Mouse (Mus musculus) liver, embryonic 14.5 days (tissue): ENCODE measurements around the gene Tspyl3. TPM values are rescaled to one million over a fixed set of nuclear protein-coding genes. Genes with fewer than 3 reads are reported as not detected.

Source experiments
- ATAC-seq: fragments of 200-750 bp; cut with Nextera tagmentation; 2 replicates; pipeline ENCODE4 v1.8.0; 2017; ENCODE audit warnings: moderate number of reproducible peaks, mild to moderate bottlenecking, moderate library complexity; ENCODE audit not compliant: insufficient read depth
- DNase-seq, 3 experiments: peaks; one replicate each; pipeline ENCODE4 v3.0.0-alpha.2; 2012 to 2013; ENCODE audit warnings: low read depth in 3 of 3, low spot score in 3 of 3
- H3K27ac ChIP-seq: fragments of 300-500 bp; sonication (generic); 2 replicates; pipeline ENCODE4 v1.5.1; 2014; ENCODE audit warnings: moderate library complexity, mild to moderate bottlenecking, control low read depth, inconsistent platforms
- H3K27me3 ChIP-seq: fragments of 300-500 bp; sonication (generic); 2 replicates; pipeline ENCODE4 v1.6.1; 2014; ENCODE audit warnings: mild to moderate bottlenecking, low read length, moderate library complexity; ENCODE audit not compliant: control insufficient read depth, insufficient read depth
- H3K36me3 ChIP-seq: fragments of 300-500 bp; sonication (generic); replicated peaks from 2 replicates; pipeline ENCODE4 v1.6.1; 2014; ENCODE audit warnings: low read depth; ENCODE audit not compliant: control insufficient read depth, insufficient read depth
- H3K4me1 ChIP-seq, 2 experiments: fragments of 200-500 bp in 1 of 2; fragments of 300-500 bp in 1 of 2; sonication (generic) in 1 of 2; replicated peaks; 2 replicates each; pipeline ENCODE4 v1.6.1; 2012 to 2014; ENCODE audit warnings: antibody characterized with exemption in 1 of 2, inconsistent platforms in 1 of 2, low read length in 1 of 2; ENCODE audit not compliant: control insufficient read depth in 2 of 2, insufficient read depth in 2 of 2
- H3K4me2 ChIP-seq: fragments of 300-500 bp; sonication (generic); 2 replicates; pipeline ENCODE4 v1.6.1; 2014; ENCODE audit warnings: low read depth, mild to moderate bottlenecking, control low read depth, moderate library complexity
- H3K4me3 ChIP-seq, 2 experiments: fragments of 200-500 bp in 1 of 2; fragments of 300-500 bp in 1 of 2; sonication (generic) in 1 of 2; 2 replicates each; pipeline ENCODE4 v1.5.1; 2012 to 2014; ENCODE audit warnings: low read depth in 2 of 2, low read length in 2 of 2, mild to moderate bottlenecking in 2 of 2, control low read depth in 1 of 2, inconsistent platforms in 1 of 2, moderate library complexity in 1 of 2; ENCODE audit not compliant: insufficient read depth in 1 of 2
- H3K9ac ChIP-seq: fragments of 300-500 bp; sonication (generic); replicated peaks from 2 replicates; pipeline ENCODE4 v1.6.1; 2014; ENCODE audit warnings: mild to moderate bottlenecking, control low read depth, moderate library complexity
- H3K9me3 ChIP-seq: fragments of 300-500 bp; sonication (generic); 2 replicates; pipeline ENCODE4 v1.6.1; 2016; ENCODE audit warnings: low read length, mixed read lengths; ENCODE audit not compliant: control insufficient read depth
- CTCF ChIP-seq: IDR thresholded peaks from 2 replicates; pipeline ENCODE4 v1.5.1; 2016; ENCODE audit warnings: antibody characterized with exemption, low read depth, control low read depth
- EP300 ChIP-seq: IDR thresholded peaks from 2 replicates; pipeline ENCODE4 v1.6.1; 2016; ENCODE audit warnings: antibody characterized with exemption, low read depth
- WGBS: fragments of 180-500 bp; shearing (Covaris S2); extraction: QIAGEN DNeasy Blood & Tissue Kit; methylation state at CpG from one replicate; pipeline ENCODE4 v1.1.7; 2014; ENCODE audit not compliant: insufficient replicate concordance; 5-methylcytosine and 5-hydroxymethylcytosine counted together
- polyA plus RNA-seq, 2 experiments: library from polyadenylated mRNA; depleted of rRNA in 1 of 2; stranded (reverse) in 1 of 2; unstranded in 1 of 2; fragments of >200 nt; fragmentation: Nextera tagmentation in 1 of 2; extraction: Ambion mirVana in 1 of 2; gene quantifications; 2 replicates each; pipeline versions ENCODE4 v1.2.1 to v1.2.3; 2012 to 2014

Tspyl3 gene
- polyA plus RNA-seq, 2 experiments: 1.6 to 2.3 TPM

DNA sequence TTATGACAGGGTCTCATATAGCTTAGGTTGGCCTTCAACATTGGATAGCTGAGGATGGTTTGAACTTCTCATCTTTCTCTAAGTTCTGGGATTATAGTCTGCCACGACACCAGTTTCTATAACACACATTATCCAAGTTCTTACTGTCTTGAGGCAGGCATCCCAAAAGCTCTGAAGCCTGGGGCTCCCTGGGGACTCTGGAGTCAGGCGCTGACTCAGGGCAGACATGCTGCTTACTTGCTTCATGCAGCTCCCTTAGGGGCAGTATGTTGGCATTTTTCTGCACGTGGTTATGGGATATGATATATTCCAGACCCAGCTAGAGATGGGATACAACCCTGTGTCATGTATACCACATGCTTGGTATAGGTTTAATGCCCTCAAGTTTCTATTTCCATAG lies 45.3 kb downstream of the Tspyl3 start:
- H3K36me3 ChIP-seq: peaks cover 27% of the 10 kb centered on the region
- 81% methylated on average over 3 of the region's 3 CpGs for WGBS
- no peak overlapping the region for H3K27ac ChIP-seq
- no peak overlapping the region for H3K4me3 ChIP-seq
- no peak overlapping the region for H3K4me2 ChIP-seq
- H3K27me3 ChIP-seq: no peaks in the 10 kb centered on the region
- no peak overlapping the region for H3K9ac ChIP-seq
- DNase-seq: no peak
- TF ChIP-seq CTCF (no peak), EP300 (no peak)
- ATAC-seq: no peak
- H3K4me1 ChIP-seq: peaks cover 0 to 5% of the 10 kb centered on the region in 2 experiments; a peak in 1 of 4 replicates
- no peaks in the 10 kb centered on the region for H3K9me3 ChIP-seq

DNA sequence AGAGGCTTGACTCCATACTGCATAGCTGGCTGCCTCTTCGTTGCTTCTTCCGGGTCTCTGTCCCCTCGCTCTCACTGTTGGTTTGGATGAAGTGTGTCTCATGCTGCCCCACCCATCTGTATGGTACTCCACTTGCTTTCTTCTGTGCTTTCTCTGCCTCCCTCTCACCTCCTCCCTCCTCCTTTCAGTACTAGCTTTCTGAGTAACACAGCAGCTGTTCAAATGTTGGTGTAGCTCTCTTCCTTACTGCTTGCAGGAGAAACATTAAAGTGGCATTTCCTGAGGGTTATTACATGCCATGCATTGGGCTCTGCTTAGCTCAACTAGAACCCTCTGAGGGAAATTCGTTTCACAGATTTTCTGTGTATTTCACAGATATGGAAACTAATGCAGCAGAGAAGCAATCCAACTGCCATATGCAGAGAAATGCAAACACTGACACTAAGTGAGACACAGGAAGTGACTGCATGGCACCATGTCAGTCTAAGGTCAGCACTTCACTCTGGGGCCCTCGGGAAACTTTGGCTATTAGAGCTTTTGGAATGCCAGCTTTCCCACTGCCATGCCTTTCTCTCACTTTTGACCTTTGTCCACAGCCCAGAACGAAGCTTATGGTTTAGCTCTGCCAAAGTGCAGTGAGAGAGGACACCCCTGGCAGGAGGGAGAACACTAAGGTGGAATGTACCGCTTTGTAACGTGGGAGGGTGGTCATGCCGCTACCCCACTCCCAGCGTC lies 45.9 kb downstream of the Tspyl3 start:
- Histone ChIP-seq H3K27ac (no peak overlapping the region), H3K4me1 (peaks cover 0 to 5% of the 10 kb centered on the region in 2 experiments; a peak in 1 of 4 replicates), H3K4me2 (no peak overlapping the region), H3K27me3 (no peaks in the 10 kb centered on the region), H3K9ac (no peak overlapping the region), H3K9me3 (no peaks in the 10 kb centered on the region), H3K4me3 (no peak overlapping the region), H3K36me3 (peaks cover 27% of the 10 kb centered on the region)
- TF ChIP-seq EP300 (no peak), CTCF (no peak)
- DNase-seq (no peak), ATAC-seq (no peak)
- WGBS: 80% methylated on average over 10 of the region's 10 CpGs

DNA sequence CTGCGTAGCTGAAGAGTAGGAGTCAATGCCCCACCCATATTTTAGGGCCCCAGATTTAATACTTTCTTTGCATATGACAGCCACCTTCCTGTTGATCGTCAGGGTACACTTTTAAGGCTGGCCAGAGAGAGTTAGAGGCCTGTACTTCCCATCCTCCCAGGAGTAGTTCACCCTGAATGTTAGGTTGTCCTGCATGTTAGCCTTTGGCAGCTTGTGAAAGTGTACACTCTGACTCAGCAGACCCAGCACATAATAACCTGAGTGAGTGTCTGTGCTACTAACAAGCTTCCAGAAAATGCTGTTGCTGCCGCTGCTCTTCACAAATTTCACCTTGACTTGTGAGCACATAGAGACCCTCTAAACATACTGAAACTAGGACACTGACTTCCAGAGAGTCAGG lies 48.1 kb downstream of the Tspyl3 start:
- ATAC-seq (no peak), DNase-seq (no peak)
- no peak overlapping the region for H3K9ac ChIP-seq
- H3K9me3 ChIP-seq: no peaks in the 10 kb centered on the region
- WGBS: 78% methylated on average over 3 of the region's 3 CpGs
- peaks cover 19% of the 10 kb centered on the region for H3K36me3 ChIP-seq
- no peak overlapping the region for H3K27ac ChIP-seq
- H3K4me2 ChIP-seq: no peak overlapping the region
- TF ChIP-seq CTCF (no peak), EP300 (no peak)
- H3K4me1 ChIP-seq: peaks cover 0 to 5% of the 10 kb centered on the region in 2 experiments; a peak in 1 of 4 replicates
- no peak overlapping the region for H3K4me3 ChIP-seq
- no peaks in the 10 kb centered on the region for H3K27me3 ChIP-seq

DNA sequence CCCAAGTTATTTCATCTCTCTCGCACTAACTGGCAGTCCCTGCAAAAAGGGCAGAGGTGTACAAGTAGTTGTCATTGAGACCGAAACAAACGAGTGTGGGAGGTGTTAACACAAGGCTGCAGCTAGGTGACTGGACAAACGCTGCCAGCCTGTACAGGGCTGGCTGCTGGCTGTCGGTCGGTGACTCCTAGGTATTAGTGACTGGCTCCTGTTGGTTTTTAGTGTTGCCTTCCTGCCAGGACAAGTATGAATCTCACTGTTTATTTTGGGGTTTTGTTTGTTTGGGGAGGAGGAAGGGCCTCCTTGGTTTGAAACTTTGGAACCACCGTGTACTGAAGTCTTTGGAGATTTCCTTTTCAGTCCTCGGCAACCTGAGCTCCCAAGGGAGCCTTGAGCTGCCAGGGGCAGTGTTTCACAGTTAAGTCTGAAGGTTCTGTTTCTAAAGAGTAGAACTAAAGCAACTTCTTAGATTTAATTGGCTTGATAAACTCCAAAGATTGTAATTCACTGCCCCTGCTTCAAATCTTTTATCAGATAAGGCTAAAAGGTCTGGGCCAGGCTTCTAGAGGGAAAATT lies 49.2 kb downstream of the Tspyl3 start:
- ATAC-seq (no peak), DNase-seq (no peak)
- Histone ChIP-seq H3K9ac (no peak overlapping the region), H3K4me2 (no peak overlapping the region), H3K9me3 (no peaks in the 10 kb centered on the region), H3K4me1 (peaks cover 0 to 8% of the 10 kb centered on the region in 2 experiments; a peak in 2 of 4 replicates), H3K27me3 (no peaks in the 10 kb centered on the region), H3K4me3 (no peak overlapping the region), H3K36me3 (peaks cover 14% of the 10 kb centered on the region), H3K27ac (no peak overlapping the region)
- WGBS: 76% methylated on average over 8 of the region's 8 CpGs
- TF ChIP-seq CTCF (no peak), EP300 (no peak)

Other genes with a start within 250 kb of the Tspyl3 start
- 20.6 and 26.9 TPM in 2 replicates for gene Pdrg1, start 210.0 kb downstream of the Tspyl3 start, polyA plus RNA-seq (2012; rRNA removed)
- gene Pdrg1, start 210.0 kb downstream of the Tspyl3 start, polyA plus RNA-seq (2014; fragmentation: Nextera tagmentation; extraction: Ambion mirVana): 21.5 and 23.0 TPM in 2 replicates
- gene Xkr7, start 193.6 kb downstream of the Tspyl3 start, polyA plus RNA-seq (2012; rRNA removed): not detected in 2 replicates
- gene Xkr7, start 193.6 kb downstream of the Tspyl3 start, polyA plus RNA-seq (2014; fragmentation: Nextera tagmentation; extraction: Ambion mirVana): not detected in 2 replicates
- gene Ccm2l, start 159.5 kb downstream of the Tspyl3 start, polyA plus RNA-seq (2012; rRNA removed): 2.1 and 2.2 TPM in 2 replicates
- 0.71 and 0.81 TPM in 2 replicates for gene Ccm2l, start 159.5 kb downstream of the Tspyl3 start, polyA plus RNA-seq (2014; fragmentation: Nextera tagmentation; extraction: Ambion mirVana)
- 5.9 and 6.0 TPM in 2 replicates for gene Hck, start 117.0 kb downstream of the Tspyl3 start, polyA plus RNA-seq (2012; rRNA removed)
- 6.9 and 7.8 TPM in 2 replicates for gene Hck, start 117.0 kb downstream of the Tspyl3 start, polyA plus RNA-seq (2014; fragmentation: Nextera tagmentation; extraction: Ambion mirVana)
- gene Tm9sf4, start 64.1 kb downstream of the Tspyl3 start, polyA plus RNA-seq (2012; rRNA removed): 13.0 TPM in 2 replicates
- gene Tm9sf4, start 64.1 kb downstream of the Tspyl3 start, polyA plus RNA-seq (2014; fragmentation: Nextera tagmentation; extraction: Ambion mirVana): 23.7 and 32.4 TPM in 2 replicates
- gene Plagl2, start 16.0 kb upstream of the Tspyl3 start, polyA plus RNA-seq (2012; rRNA removed): 14.4 and 14.5 TPM in 2 replicates
- 23.9 and 27.0 TPM in 2 replicates for gene Plagl2, start 16.0 kb upstream of the Tspyl3 start, polyA plus RNA-seq (2014; fragmentation: Nextera tagmentation; extraction: Ambion mirVana)
- 6.1 and 6.8 TPM in 2 replicates for gene Pofut1, start 16.1 kb upstream of the Tspyl3 start, polyA plus RNA-seq (2012; rRNA removed)
- 3.2 and 3.7 TPM in 2 replicates for gene Pofut1, start 16.1 kb upstream of the Tspyl3 start, polyA plus RNA-seq (2014; fragmentation: Nextera tagmentation; extraction: Ambion mirVana)
- gene Kif3b, start 66.0 kb upstream of the Tspyl3 start, polyA plus RNA-seq (2012; rRNA removed): 2.0 and 2.5 TPM in 2 replicates
- 1.4 and 1.8 TPM in 2 replicates for gene Kif3b, start 66.0 kb upstream of the Tspyl3 start, polyA plus RNA-seq (2014; fragmentation: Nextera tagmentation; extraction: Ambion mirVana)
- gene Asxl1, start 120.4 kb upstream of the Tspyl3 start, polyA plus RNA-seq (2012; rRNA removed): 6.4 and 7.7 TPM in 2 replicates
- gene Asxl1, start 120.4 kb upstream of the Tspyl3 start, polyA plus RNA-seq (2014; fragmentation: Nextera tagmentation; extraction: Ambion mirVana): 6.4 and 6.5 TPM in 2 replicates